8 mouse cellular contexts compared by ENCODE assay signal in the genomic region with DNA sequence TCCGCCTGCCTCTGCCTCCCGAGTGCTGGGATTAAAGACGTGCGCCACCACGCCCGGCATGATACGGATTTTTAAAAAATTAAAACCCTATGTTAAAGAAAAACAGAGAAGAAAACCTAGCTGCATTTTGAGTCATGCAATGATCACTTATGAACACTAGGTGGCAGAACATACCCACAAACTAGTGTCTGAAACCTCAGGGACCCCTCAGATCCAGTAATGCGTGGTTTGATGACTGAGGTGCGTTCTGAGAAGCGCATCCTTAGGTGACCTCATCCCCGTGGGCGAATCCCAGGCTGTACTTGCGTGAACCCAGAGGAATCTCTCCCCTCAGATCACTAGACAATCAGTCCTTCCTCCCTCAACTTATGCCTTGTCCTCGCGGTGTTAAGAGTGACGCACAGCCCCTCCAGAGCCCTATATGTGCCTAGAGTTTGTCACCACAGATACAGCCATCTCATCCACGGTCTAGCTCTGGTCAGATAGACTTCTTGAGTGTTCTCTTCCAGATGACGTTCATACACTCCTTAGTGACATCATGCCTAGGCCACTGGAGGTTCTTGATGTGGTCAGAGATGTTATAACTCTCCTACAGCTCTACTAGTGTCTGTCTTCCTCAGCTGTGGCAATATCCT. TPM values are rescaled to one million over a fixed set of nuclear protein-coding genes. Genes with fewer than 3 reads are reported as not detected.
DNase-seq lines count a peak whose midpoint lies in the region; ATAC-seq lines count a peak whose summit lies in the region.

No protein-coding gene starts in this region.

- H3K9ac ChIP-seq in midbrain, embryonic 15.5 days, result 0 out of 2 replicates have a peak overlapping the region, but pooled peaks have one; percentile 16

- H3K4me3 ChIP-seq in midbrain, embryonic 15.5 days, result peak overlapping the region; percentile 12; the same call in 1 of the 2 replicates

- peak; percentile 7 for DNase-seq in adrenal gland, postnatal 14 days
- no peak for DNase-seq in adrenal gland, adult 8-10 months
- peak; percentile 71 for DNase-seq in embryo, embryonic 11 days
- peak; percentile 30 for DNase-seq in heart, postnatal 4 days
- DNase-seq in left cerebral cortex, postnatal 14 days (ENCODE audit: low spot score in 2 of 2), result peak; percentile 66 to 84
- DNase-seq in thymus, postnatal 4 days, result peak; percentile 29

- no peak overlapping the region for H3K27ac ChIP-seq in midbrain, embryonic 15.5 days

- H3K4me2 ChIP-seq in midbrain, embryonic 15.5 days, result peak overlapping the region; percentile 36

- H3K36me3 ChIP-seq in midbrain, embryonic 15.5 days (replicated peaks), result no peaks in the 10 kb centered on the region

- no peaks in the 10 kb centered on the region for H3K9me3 ChIP-seq in midbrain, embryonic 15.5 days

- no peaks in the 10 kb centered on the region for H3K27me3 ChIP-seq in midbrain, embryonic 15.5 days (replicated peaks)

- ATAC-seq in CD4-positive, CD25-positive, alpha-beta regulatory T cell, adult 4 months, result peak; percentile 58
- peak; percentile 62; the same call in 1 of the 2 replicates for ATAC-seq in midbrain, embryonic 15.5 days (replicated peaks)

- 22% methylated on average over 18 of the region's 18 CpGs for WGBS in midbrain, embryonic 15.5 days

- intact Hi-C loops in left cerebral cortex, postnatal 14 days (cut with DNase I), result loop anchor here (2.0 to 5.0 kb wide), 2 partner anchors 29 to 95 kb away; no protein-coding TSS in a partner anchor

- no peaks in the 10 kb centered on the region for H3K4me1 ChIP-seq in midbrain, embryonic 15.5 days

RNA-seq across cellular contexts. Expression of a gene that starts 14.9 kb away (rescaled TPM):
- 39.8 and 43.7 TPM in 2 replicates for total RNA-seq in adrenal gland, postnatal 14 days (2021)
- total RNA-seq in adrenal gland, adult 8-10 months (2022), result 10 to 100 TPM; 42.1 to 66.1 (median 50.1) TPM
- 10 to 100 TPM; 19.1 to 19.8 TPM for polyA plus RNA-seq in CD4-positive, CD25-positive, alpha-beta regulatory T cell, adult 4 months (2017; shearing (Covaris generic))
- 10 to 100 TPM; 41.4 to 44.6 TPM for total RNA-seq in heart, postnatal 4 days (2021)
- total RNA-seq in left cerebral cortex, postnatal 14 days (2021), result 10 to 100 TPM; 67.4 to 68.7 TPM
- 19.3 and 20.5 TPM in 2 replicates for polyA plus RNA-seq in midbrain, embryonic 15.5 days (2015; fragmentation: Nextera tagmentation; extraction: Ambion mirVana)

RNA-seq across cellular contexts. Expression of a gene that starts 59.9 kb away (rescaled TPM):
- total RNA-seq in adrenal gland, postnatal 14 days (2021), result 1.6 and 2.7 TPM in 2 replicates
- total RNA-seq in adrenal gland, adult 8-10 months (2022), result 1 to 10 TPM in 3 of 4 experiments, under 1 TPM in 1; 0.54 to 5.2 (median 3.1) TPM
- polyA plus RNA-seq in CD4-positive, CD25-positive, alpha-beta regulatory T cell, adult 4 months (2017; shearing (Covaris generic)), result 1 to 10 TPM; 2.1 to 4.6 TPM
- under 1 TPM; 0.14 to 0.43 TPM for total RNA-seq in heart, postnatal 4 days (2021)
- under 1 TPM; 0.13 to 0.46 TPM for total RNA-seq in left cerebral cortex, postnatal 14 days (2021)
- polyA plus RNA-seq in midbrain, embryonic 15.5 days (2015; fragmentation: Nextera tagmentation; extraction: Ambion mirVana), result 0.40 and 0.45 TPM in 2 replicates
